Mouse (Mus musculus): ENCODE measurements around the gene Atxn1l.

GRCm38 (mm10) chr8:109760221-109760620 lies 22.7 kb upstream of the Atxn1l start:
- TF ChIP-seq CTCF (IDR thresholded peaks at IDR 0.05) = no peak
- TF ChIP-seq EP300 (IDR thresholded peaks at IDR 0.05; ENCODE audit: insufficient read depth, low read depth, low read length) = no peak
